Mouse (Mus musculus): ENCODE results near the gene Atp5k.

Gene Atp5k

DNA sequence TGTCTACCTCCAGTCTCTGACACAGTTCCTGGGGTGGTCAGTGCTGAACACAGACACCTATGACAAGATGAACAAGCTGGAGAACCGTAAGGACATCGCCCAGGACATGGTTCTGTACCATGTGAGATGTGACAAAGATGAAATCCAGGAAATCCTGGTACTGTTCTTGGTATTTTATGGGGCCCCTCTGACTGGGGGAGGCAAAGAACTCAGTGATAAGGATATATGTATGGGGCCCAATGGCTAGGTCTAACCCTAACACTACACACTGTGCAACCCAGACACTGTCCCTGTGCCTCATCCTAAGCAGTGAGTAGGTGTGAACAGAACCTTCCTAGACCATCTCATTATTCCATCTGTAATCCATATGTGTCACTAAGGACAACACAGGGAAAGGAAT lies 10.8 kb downstream of the Atp5k start:
- DNase-seq, result no peak

DNA sequence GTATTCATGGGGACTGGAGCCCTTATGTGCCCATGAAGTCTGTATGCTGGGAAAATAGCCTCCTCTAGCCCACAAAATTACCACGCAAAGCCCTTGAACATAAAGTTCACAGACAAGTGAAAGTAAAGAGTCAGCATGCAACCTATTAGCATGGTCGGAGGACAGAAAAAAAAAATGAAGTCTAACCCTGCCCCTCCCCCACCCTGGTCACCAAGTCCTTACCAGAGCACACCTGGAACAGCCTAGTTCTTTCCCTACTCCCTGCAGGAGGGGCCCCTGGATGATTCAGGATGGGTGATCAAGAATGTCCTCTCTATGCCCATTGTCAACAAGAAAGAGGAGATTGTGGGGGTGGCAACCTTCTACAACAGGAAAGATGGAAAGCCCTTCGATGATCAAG lies 11.5 kb downstream of the Atp5k start:
- no peak for DNase-seq

DNA sequence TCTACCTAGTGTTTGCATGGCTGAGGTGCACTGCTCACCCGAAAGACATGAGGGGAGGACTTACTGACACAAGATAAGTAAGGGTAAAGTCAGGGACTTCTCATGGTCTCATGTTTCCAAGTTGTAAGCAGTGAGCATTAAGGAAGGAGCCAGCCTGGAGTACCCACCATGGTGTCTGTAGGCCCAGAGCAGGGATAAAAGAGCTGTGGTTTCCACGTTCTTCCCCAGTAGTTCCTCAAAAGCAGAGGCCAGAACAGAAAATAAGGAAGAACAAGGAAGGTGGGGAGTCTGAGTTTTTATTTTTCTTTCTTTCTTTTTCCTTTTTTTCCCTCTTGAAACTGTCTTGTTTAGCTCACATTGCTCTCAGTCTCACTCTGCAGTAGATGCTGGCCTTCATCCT lies 19.5 kb downstream of the Atp5k start:
- DNase-seq, result no peak

GRCm38 (mm10) chr5:108406977-108407376 lies 27.3 kb downstream of the Atp5k start:
- no peak for DNase-seq

- no peak for DNase-seq
These were observed 28.8 kb downstream of the Atp5k start for GRCm38 (mm10) chr5:108405460-108405859.

GRCm38 (mm10) chr5:108403453-108403852 lies 30.8 kb downstream of the Atp5k start:
- no peak for DNase-seq

DNA sequence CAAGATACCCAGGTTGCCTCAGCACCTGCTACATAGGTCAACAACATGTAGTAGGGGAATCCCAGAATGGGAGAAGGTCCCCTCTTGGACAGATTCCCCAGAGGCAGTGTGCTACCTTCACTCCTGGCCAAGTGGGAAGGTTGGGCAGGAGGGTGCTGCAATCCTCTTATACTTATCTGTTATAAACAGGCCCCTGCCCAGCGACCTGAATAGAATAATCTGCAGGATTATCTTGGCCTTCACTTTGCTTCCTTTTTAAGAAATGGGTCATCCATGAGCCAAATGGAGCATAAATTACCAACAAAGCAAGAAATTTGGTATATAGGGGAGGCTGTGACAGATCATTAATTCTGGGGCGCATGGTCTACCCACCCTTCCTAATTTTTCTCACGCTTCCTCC lies 44.5 kb downstream of the Atp5k start:
- no peak for DNase-seq

DNA sequence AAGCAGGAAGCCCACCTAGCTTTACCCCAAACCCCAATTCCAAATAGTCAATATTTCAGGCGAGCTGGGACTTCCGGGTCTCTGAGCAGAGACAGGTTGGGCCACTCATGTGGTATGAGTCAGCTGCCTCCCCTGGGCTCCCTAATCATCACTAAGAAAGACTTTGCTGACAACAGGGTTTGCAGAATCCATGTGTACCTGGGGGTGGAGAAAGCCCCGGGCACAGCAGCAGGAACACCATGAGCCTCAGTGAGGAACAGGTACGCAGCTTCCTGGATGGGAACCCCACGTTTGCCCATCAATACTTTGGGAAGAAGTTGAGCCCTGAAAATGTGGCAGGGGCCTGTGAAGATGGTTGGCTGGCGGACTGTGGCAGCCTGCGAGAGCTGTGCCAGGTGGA lies 46.0 kb downstream of the Atp5k start, which contains the start of gene Pde6b:
Pde6b (plus strand) TSS at position 191 of the 400 bp plus-strand sequence.
- no peak for DNase-seq

- DNase-seq, result no peak
These were observed 47.8 kb downstream of the Atp5k start for GRCm38 (mm10) chr5:108386449-108386848.

GRCm38 (mm10) chr5:108385632-108386031 lies 48.6 kb downstream of the Atp5k start:
- no peak for DNase-seq

Data from cerebellum, adult 11-12 months (tissue).